Mouse (Mus musculus): ENCODE measurements around the gene Carhsp1.

GRCm38 (mm10) chr16:8672350-8672687 lies 364 bp upstream of the Carhsp1 start:
- TF ChIP-seq CTCF (IDR thresholded peaks at IDR 0.05) (no peak), POLR2A (IDR thresholded peaks at IDR 0.05; ENCODE audit: insufficient read depth, low read depth, low read length) (no peak)
